Mouse (Mus musculus) liver, embryonic 16.5 days (tissue): ENCODE results near the gene Spsb4. TPM values are rescaled to one million over a fixed set of nuclear protein-coding genes. Genes with fewer than 3 reads are reported as not detected.

ENCODE experiments used
- ATAC-seq: fragments of 200-750 bp; cut with Nextera tagmentation; 2 replicates; pipeline ENCODE4 v1.8.0; 2017; ENCODE audit warnings: low read depth, mild to moderate bottlenecking, moderate number of reproducible peaks, moderate library complexity
- H3K27ac ChIP-seq: fragments of 300-500 bp; sonication (generic); 2 replicates; pipeline ENCODE4 v1.5.1; 2014; ENCODE audit warnings: mild to moderate bottlenecking, low read length
- H3K27me3 ChIP-seq: fragments of 300-500 bp; sonication (generic); 2 replicates; pipeline ENCODE4 v1.6.1; 2014; ENCODE audit warnings: low read depth, low read length, mixed read lengths; ENCODE audit not compliant: control insufficient read depth, insufficient read depth
- H3K36me3 ChIP-seq: fragments of 300-500 bp; sonication (generic); 2 replicates; pipeline ENCODE4 v1.6.1; 2014; ENCODE audit warnings: mild to moderate bottlenecking; ENCODE audit not compliant: control insufficient read depth, insufficient read depth
- H3K4me1 ChIP-seq: fragments of 300-500 bp; sonication (generic); 2 replicates; pipeline ENCODE4 v1.6.1; 2014; ENCODE audit warnings: low read depth, low read length, mixed read lengths; ENCODE audit not compliant: control insufficient read depth
- H3K4me2 ChIP-seq: fragments of 300-500 bp; sonication (generic); 2 replicates; pipeline ENCODE4 v1.6.1; 2014; ENCODE audit warnings: low read depth, low read length, mixed read lengths
- H3K4me3 ChIP-seq: fragments of 300-500 bp; sonication (generic); 2 replicates; pipeline ENCODE4 v1.5.1; 2014; ENCODE audit warnings: low read depth, mild to moderate bottlenecking, low read length
- H3K9ac ChIP-seq: fragments of 300-500 bp; sonication (generic); 2 replicates; pipeline ENCODE4 v1.6.1; 2014; ENCODE audit warnings: low read depth, low read length
- H3K9me3 ChIP-seq: fragments of 300-500 bp; sonication (generic); replicated peaks from 2 replicates; pipeline ENCODE4 v1.6.1; 2016; ENCODE audit warnings: low read length; ENCODE audit not compliant: control insufficient read depth
- WGBS: fragments of 180-500 bp; shearing (Covaris S2); extraction: QIAGEN DNeasy Blood & Tissue Kit; methylation state at CpG from one replicate; pipeline ENCODE4 v1.1.7; 2014; ENCODE audit not compliant: insufficient replicate concordance; 5-methylcytosine and 5-hydroxymethylcytosine counted together
- polyA plus RNA-seq: library from polyadenylated mRNA; unstranded; fragments of >200 nt; fragmentation: Nextera tagmentation; extraction: Ambion mirVana; gene quantifications from 2 replicates; pipeline ENCODE4 v1.2.1, GENCODE M21; 2015

Spsb4 gene
- polyA plus RNA-seq, 1 experiment from 2014 or later: 2.3 TPM

DNA sequence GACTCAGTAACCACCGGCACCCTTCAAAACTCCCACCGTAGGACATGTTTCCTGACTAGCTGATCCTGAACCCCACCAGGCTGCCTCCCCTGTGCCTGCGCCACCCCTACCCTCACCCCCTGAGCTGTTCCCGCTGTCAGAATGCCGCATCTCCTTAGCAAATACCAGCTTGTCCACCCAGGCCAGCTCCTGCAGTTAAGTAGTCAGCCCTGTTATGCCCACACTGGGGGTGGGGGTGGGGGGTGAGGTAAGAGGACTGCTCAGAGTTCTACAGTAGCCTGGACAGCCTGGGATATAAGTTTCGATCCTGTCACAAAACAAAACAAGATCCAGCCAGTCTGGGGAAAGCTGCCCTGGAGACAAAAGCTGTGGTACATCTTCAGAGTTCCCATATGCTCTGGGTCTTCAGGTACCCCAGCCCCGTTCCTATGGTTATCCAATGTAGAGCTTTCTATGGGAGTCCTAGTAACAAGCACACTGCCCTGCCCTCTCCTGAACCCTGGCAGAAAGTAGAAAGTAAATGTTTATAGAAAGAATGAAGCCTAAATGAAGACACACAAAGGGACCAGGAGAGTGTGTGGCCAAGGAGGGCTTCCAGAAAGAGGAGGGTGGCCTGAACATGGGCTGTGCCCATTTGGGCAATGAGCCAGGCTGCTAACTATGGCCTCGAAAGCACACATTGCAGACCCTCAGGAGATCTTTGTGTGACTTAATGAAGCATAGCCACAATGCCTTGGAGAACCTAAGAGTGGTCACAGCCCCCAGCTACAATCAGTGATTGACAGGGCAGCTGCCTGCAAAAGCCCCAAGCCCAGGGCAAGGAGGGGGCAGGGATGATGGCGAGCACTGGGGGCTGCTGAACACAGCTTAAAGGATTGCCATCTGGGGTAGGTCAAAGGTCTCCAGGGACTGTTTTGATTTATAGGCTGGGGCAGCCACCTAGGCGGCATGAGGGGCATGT is 38.3 kb downstream of the Spsb4 start:
- H3K4me3 ChIP-seq: no peak overlapping the region
- no peaks in the 10 kb centered on the region for H3K27me3 ChIP-seq
- H3K9ac ChIP-seq: no peak overlapping the region
- 47% methylated on average over 10 of the region's 10 CpGs for WGBS
- no peak for ATAC-seq
- H3K4me1 ChIP-seq: no peaks in the 10 kb centered on the region
- H3K4me2 ChIP-seq: no peak overlapping the region
- H3K36me3 ChIP-seq: no peaks in the 10 kb centered on the region
- no peaks in the 10 kb centered on the region for H3K9me3 ChIP-seq
- no peak overlapping the region for H3K27ac ChIP-seq

DNA sequence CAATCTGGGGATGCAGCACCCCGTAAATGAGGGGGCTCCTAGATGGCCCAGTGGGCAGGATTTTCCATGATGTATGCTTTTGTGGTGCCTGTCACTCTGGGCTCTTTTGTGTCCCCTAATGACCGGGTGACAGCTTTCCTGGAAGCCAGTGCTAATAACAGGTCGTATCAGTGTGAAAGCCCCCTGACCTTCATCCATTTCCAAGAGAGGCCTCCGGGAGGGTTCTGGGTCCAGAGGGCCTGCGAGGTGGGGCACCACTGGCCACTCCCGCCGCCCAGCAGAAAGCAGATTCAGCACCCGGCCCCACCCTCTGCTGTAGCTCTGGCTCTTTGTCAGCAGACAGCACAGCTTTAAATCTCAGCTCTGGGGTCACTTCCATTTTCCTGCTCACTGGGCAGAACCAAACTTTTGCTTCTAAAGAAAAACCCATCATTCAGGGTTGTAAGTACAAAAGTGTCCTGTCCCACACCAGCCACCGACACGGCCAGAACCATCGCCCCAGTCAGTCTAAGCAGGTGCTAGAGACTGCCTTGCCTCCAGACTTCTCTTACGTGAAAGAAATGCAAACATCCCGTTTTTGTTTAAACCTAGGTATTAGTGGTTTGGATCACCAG is 39.1 kb downstream of the Spsb4 start:
- Histone ChIP-seq H3K36me3 (no peaks in the 10 kb centered on the region), H3K9ac (no peak overlapping the region), H3K27ac (no peak overlapping the region), H3K4me3 (no peak overlapping the region), H3K27me3 (no peaks in the 10 kb centered on the region), H3K4me2 (no peak overlapping the region), H3K4me1 (no peaks in the 10 kb centered on the region), H3K9me3 (no peaks in the 10 kb centered on the region)
- WGBS: 50% methylated on average over 13 of the region's 13 CpGs
- ATAC-seq: no peak

DNA sequence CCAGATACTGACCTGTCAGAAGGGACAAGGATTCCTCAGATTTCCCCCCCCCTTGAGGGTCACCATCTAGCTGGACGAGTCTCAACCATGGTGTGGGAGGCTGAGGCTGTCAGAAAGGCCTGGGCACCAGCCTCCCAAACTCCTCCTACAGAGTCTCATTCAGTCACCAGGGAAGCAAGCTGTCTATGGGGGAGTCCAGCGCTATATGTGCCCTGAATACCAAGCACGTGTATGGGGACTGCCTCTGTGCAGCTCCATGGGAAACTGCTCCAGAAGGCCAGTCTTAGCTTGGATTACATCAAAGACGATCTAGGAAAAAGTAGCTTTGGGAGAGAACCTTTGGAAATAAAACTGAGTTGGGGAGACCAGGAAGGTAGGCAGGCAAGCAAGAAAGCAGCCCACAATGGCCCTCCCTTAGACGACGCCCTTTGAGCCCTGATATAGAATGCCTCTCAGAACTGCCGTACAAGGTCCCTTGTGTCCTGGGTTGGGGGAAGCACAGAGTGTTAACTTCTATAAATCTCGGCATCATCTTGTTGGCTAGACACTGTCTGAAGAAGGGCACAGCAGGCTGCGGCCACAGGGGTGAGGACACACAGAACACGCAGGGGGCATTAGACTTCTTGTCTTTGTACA is 40.4 kb downstream of the Spsb4 start:
- H3K9ac ChIP-seq: no peak overlapping the region
- H3K4me3 ChIP-seq: no peak overlapping the region
- H3K27me3 ChIP-seq: no peaks in the 10 kb centered on the region
- no peak overlapping the region for H3K4me2 ChIP-seq
- H3K27ac ChIP-seq: no peak overlapping the region
- H3K4me1 ChIP-seq: no peaks in the 10 kb centered on the region
- no peaks in the 10 kb centered on the region for H3K36me3 ChIP-seq
- WGBS: 69% methylated on average over 10 of the region's 10 CpGs
- no peaks in the 10 kb centered on the region for H3K9me3 ChIP-seq
- no peak for ATAC-seq

DNA sequence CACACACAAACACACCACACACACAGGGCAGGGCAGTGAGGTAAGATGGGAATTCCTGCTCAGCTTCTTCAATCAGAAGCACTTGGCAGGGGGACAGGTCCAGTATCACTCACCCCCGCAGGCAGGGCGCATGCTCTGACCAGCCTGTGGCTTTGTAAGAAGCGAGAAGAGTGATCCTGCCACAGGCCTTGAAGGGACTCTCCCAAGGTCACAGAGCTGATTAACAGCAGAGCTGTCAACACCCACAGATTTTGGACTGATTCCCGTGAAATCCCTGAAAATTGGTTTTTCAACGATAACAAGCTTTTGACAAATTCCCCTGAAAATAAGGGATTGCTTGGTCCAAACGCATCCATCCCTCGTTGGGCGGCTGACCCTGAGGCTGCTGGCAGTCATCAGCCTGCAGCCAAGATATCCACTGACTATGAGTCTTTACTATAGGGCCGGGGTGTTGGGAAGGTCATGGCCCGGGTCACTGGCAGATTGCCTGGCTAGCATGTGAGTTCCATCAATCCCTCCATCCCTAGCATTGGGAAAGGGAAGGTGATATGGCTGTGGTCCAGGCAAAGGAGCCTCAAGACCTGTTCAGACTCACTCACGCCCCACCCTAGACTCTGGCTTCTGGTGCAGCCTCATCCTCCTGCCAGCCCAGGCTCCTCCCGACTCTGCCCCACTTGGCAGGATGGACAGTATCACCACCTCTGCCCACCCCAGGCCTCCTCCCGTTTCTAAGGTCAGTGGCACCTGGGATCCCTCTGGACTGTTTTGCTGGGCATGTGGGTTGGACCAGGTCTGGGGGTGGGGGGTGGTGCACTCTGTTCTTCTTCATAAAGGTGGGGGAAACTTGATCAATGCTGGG is 41.1 kb downstream of the Spsb4 start:
- Histone ChIP-seq H3K27me3 (no peaks in the 10 kb centered on the region), H3K9ac (no peak overlapping the region)

GRCm38 (mm10) chr9:96973091-96973490 is 45.6 kb downstream of the Spsb4 start:
- WGBS: 71% methylated on average over 9 of the region's 9 CpGs
- Histone ChIP-seq H3K4me1 (no peaks in the 10 kb centered on the region), H3K27ac (no peak overlapping the region), H3K4me2 (no peak overlapping the region), H3K9ac (no peak overlapping the region), H3K36me3 (no peaks in the 10 kb centered on the region), H3K27me3 (no peaks in the 10 kb centered on the region), H3K4me3 (no peak overlapping the region), H3K9me3 (no peaks in the 10 kb centered on the region)
- ATAC-seq: no peak

More for the DNA sequence above, 41.1 kb downstream of the Spsb4 start:
- no peak for ATAC-seq
- no peaks in the 10 kb centered on the region for H3K36me3 ChIP-seq
- H3K4me1 ChIP-seq: no peaks in the 10 kb centered on the region
- no peaks in the 10 kb centered on the region for H3K9me3 ChIP-seq
- no peak overlapping the region for H3K4me2 ChIP-seq
- H3K4me3 ChIP-seq: no peak overlapping the region
- 60% methylated on average over 13 of the region's 13 CpGs for WGBS
- H3K27ac ChIP-seq: no peak overlapping the region

DNA sequence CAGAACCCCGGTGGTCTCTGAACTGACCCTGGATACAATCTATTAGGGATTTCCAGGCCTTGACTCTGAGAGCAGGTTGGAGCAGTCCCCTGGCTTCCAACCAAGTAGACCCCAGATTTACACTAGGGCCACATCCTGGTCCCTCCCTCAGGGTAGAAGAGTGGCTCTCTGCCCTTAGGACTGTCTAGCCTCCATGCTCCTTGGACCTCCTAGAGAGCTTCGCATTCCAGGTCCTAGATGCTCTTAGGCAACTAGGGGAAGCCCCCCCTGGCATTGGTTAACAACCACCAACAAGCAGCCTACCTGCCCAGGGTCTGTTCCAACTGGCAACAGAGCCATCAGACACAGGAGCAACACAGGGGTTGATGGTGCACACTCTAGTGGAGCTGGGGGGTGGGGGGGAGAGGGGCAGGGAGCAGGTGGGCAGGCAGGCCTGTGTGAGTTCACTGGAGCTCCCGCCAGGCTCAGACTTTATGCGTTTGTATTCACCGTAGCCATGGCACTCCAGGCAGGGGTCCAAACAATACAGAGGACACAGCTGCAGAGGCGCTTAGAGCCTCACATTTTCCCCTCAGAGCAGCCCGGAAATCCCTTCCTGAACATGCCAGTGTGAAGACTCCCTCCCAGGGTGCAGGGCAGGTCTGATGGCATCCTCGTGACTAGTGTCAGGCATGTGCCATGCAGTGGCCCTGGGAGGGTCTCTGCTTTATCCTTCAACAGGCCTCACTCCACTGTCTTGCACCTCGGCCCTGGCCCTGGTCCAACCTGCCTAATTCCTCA is 46.8 kb downstream of the Spsb4 start:
- Histone ChIP-seq H3K4me1 (peaks cover 3% of the 10 kb centered on the region; the same call in 1 of the 2 replicates), H3K9ac (no peak overlapping the region), H3K36me3 (no peaks in the 10 kb centered on the region), H3K9me3 (no peaks in the 10 kb centered on the region), H3K4me2 (no peak overlapping the region), H3K27ac (no peak overlapping the region), H3K4me3 (no peak overlapping the region), H3K27me3 (no peaks in the 10 kb centered on the region)
- no peak for ATAC-seq
- WGBS: 62% methylated on average over 9 of the region's 9 CpGs

DNA sequence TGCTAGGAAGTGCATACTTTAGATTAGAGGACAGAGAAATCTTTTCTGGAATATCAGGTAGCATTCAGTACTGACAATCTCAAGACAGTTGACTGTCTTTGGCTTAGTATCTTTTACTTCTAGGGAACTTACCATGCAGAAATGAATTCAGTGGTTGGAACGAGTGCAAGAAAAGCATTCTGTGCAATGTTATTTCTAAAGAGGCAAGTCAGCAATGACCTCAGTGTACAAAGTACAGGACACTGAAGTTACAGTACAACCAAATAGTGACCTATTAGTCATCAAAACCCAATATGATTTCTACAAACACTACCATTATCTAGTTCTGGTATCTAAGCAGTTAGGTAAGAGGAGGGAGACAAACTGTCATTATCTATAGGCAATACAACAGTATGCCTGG is 51.1 kb downstream of the Spsb4 start:
- Histone ChIP-seq H3K9ac (no peak overlapping the region), H3K27me3 (no peaks in the 10 kb centered on the region), H3K36me3 (no peaks in the 10 kb centered on the region), H3K4me2 (no peak overlapping the region), H3K4me1 (peaks cover 4% of the 10 kb centered on the region; the same call in 1 of the 2 replicates), H3K27ac (no peak overlapping the region), H3K9me3 (no peaks in the 10 kb centered on the region), H3K4me3 (no peak overlapping the region)
- ATAC-seq: peak; percentile 65
- 35% methylated on average over 1 of the region's 1 CpGs for WGBS

GRCm38 (mm10) chr9:96966465-96966864 is 52.2 kb downstream of the Spsb4 start:
- H3K36me3 ChIP-seq: no peaks in the 10 kb centered on the region
- H3K27me3 ChIP-seq: no peaks in the 10 kb centered on the region
- no peak overlapping the region for H3K9ac ChIP-seq
- H3K9me3 ChIP-seq: no peaks in the 10 kb centered on the region
- H3K4me2 ChIP-seq: no peak overlapping the region
- WGBS: 59% methylated on average over 7 of the region's 7 CpGs
- H3K4me3 ChIP-seq: no peak overlapping the region
- H3K4me1 ChIP-seq: peaks cover 4% of the 10 kb centered on the region; the same call in 1 of the 2 replicates
- peak; percentile 70 for ATAC-seq
- no peak overlapping the region for H3K27ac ChIP-seq
